Mouse (Mus musculus) MEL (cell line): Measurements from ENCODE around the gene Rbm47. TPM values are rescaled to one million over a fixed set of nuclear protein-coding genes. Genes with fewer than 3 reads are reported as not detected.

Experiments used
- DNase-seq: peaks from one replicate; pipeline ENCODE4 v3.0.0; 2011; ENCODE audit warnings: low read depth, low spot score
- H3K27ac ChIP-seq: 2 replicates; pipeline ENCODE4 v1.5.1; 2012; ENCODE audit warnings: low read depth, mild to moderate bottlenecking, control low read depth, low read length, moderate library complexity; ENCODE audit not compliant: control insufficient read depth
- H3K27me3 ChIP-seq, 2 experiments: fragments of 150-350 bp in 1 of 2; sonication (generic) in 1 of 2; 2 replicates each; pipeline ENCODE4 v1.6.1; 2012; ENCODE audit warnings: low read length in 2 of 2, mild to moderate bottlenecking in 2 of 2, improper control_type of control experiment in 1 of 2, moderate library complexity in 1 of 2; ENCODE audit not compliant: insufficient read depth in 2 of 2, control insufficient read depth in 1 of 2
- H3K36me3 ChIP-seq, 2 experiments: 2 replicates each; pipeline ENCODE4 v1.6.1; 2012 to 2014; ENCODE audit warnings: low read length in 2 of 2, improper control_type of control experiment in 1 of 2, inconsistent platforms in 1 of 2, mild to moderate bottlenecking in 1 of 2; ENCODE audit not compliant: insufficient read depth in 2 of 2, control insufficient read depth in 1 of 2
- H3K4me1 ChIP-seq, 2 experiments: fragments of 150-350 bp in 1 of 2; sonication (generic) in 1 of 2; 2 replicates each; pipeline ENCODE4 v1.6.1; 2012; ENCODE audit warnings: low read length in 2 of 2, improper control_type of control experiment in 1 of 2, mild to moderate bottlenecking in 1 of 2; ENCODE audit not compliant: insufficient read depth in 2 of 2, control insufficient read depth in 1 of 2
- H3K4me3 ChIP-seq, 2 experiments: fragments of 150-350 bp in 1 of 2; sonication (generic) in 1 of 2; 2 replicates each; pipeline ENCODE4 v1.5.1; 2012; ENCODE audit warnings: low read depth in 2 of 2, low read length in 2 of 2, mild to moderate bottlenecking in 2 of 2, moderate library complexity in 2 of 2, control low read depth in 1 of 2, improper control_type of control experiment in 1 of 2; ENCODE audit not compliant: control insufficient read depth in 1 of 2, insufficient read depth in 1 of 2
- H3K79me2 ChIP-seq: 2 replicates; pipeline ENCODE4 v1.6.1; 2012; ENCODE audit warnings: mild to moderate bottlenecking, low read length, moderate library complexity; ENCODE audit not compliant: control insufficient read depth, poor library complexity, insufficient read depth
- H3K9ac ChIP-seq: 2 replicates; pipeline ENCODE4 v1.6.1; 2012; ENCODE audit warnings: low read depth, mild to moderate bottlenecking, control low read depth, low read length, moderate library complexity; ENCODE audit not compliant: control insufficient read depth, poor library complexity, severe bottlenecking
- H3K9me3 ChIP-seq: fragments of 150-350 bp; sonication (generic); replicated peaks from 2 replicates; pipeline ENCODE4 v1.6.1; 2012; ENCODE audit warnings: mild to moderate bottlenecking, low read length, improper control_type of control experiment, moderate library complexity; ENCODE audit not compliant: insufficient read depth
- ELF1 ChIP-seq: IDR thresholded peaks from 2 replicates; pipeline ENCODE4 v1.6.1; 2014; ENCODE audit warnings: low read depth, mild to moderate bottlenecking, inconsistent platforms, low read length, improper control_type of control experiment, moderate library complexity
- ETS1 ChIP-seq: IDR thresholded peaks from 2 replicates; pipeline ENCODE4 v1.6.1; 2012; ENCODE audit warnings: low read depth, mild to moderate bottlenecking, inconsistent platforms, low read length, improper control_type of control experiment, moderate library complexity
- GATA1 ChIP-seq: IDR thresholded peaks from 2 replicates; pipeline ENCODE4 v1.6.1; 2011; ENCODE audit warnings: low read depth, low read length, improper control_type of control experiment
- KAT2A ChIP-seq: conservative IDR thresholded peaks from 2 replicates; pipeline ENCODE4 v1.6.1; 2012; ENCODE audit warnings: low read depth, low read length, improper control_type of control experiment, inconsistent platforms
- RAD21 ChIP-seq: IDR thresholded peaks from 2 replicates; pipeline ENCODE4 v1.6.1; 2011; ENCODE audit warnings: mild to moderate bottlenecking, low read depth, low read length, improper control_type of control experiment
- RCOR1 ChIP-seq: IDR thresholded peaks from 2 replicates; pipeline ENCODE4 v1.6.1; 2012; ENCODE audit warnings: low read depth, mild to moderate bottlenecking, inconsistent platforms, low read length, improper control_type of control experiment
- SIN3A ChIP-seq: IDR thresholded peaks from 2 replicates; pipeline ENCODE4 v1.6.1; 2012; ENCODE audit warnings: low read length, improper control_type of control experiment, inconsistent platforms
- SMC3 ChIP-seq: IDR thresholded peaks from 2 replicates; pipeline ENCODE4 v1.6.1; 2011; ENCODE audit warnings: low read depth, low read length, improper control_type of control experiment
- TCF12 ChIP-seq: IDR thresholded peaks from 2 replicates; pipeline ENCODE4 v1.6.1; 2014; ENCODE audit warnings: low read depth, mild to moderate bottlenecking, inconsistent platforms, low read length, improper control_type of control experiment, moderate library complexity
- UBTF ChIP-seq: IDR thresholded peaks from 2 replicates; pipeline ENCODE4 v1.6.1; 2012; ENCODE audit warnings: low read depth, mild to moderate bottlenecking, inconsistent platforms, low read length, improper control_type of control experiment, moderate library complexity, borderline replicate concordance; ENCODE audit not compliant: insufficient read depth
- polyA plus RNA-seq, 2 experiments: library from polyadenylated mRNA; stranded (reverse) in 1 of 2; unstranded in 1 of 2; fragments of >175 nt in 1 of 2; fragments of >200 nt in 1 of 2; gene quantifications; 2 replicates each; pipeline versions ENCODE4 v1.2.1 to v1.2.4; 2012; ENCODE audit warnings: low replicate concordance in 2 of 2, low read depth in 1 of 2; ENCODE audit not compliant: insufficient read length in 2 of 2, insufficient read depth in 1 of 2, missing spikeins in 1 of 2
- total RNA-seq: library from RNA; depleted of rRNA; stranded (reverse); fragments of 300-350 nt; gene quantifications from 2 replicates; pipeline ENCODE4 v1.2.3, GENCODE M21; 2012

The Rbm47 gene
- total and polyA plus RNA-seq, 3 experiments: not detected

DNA sequence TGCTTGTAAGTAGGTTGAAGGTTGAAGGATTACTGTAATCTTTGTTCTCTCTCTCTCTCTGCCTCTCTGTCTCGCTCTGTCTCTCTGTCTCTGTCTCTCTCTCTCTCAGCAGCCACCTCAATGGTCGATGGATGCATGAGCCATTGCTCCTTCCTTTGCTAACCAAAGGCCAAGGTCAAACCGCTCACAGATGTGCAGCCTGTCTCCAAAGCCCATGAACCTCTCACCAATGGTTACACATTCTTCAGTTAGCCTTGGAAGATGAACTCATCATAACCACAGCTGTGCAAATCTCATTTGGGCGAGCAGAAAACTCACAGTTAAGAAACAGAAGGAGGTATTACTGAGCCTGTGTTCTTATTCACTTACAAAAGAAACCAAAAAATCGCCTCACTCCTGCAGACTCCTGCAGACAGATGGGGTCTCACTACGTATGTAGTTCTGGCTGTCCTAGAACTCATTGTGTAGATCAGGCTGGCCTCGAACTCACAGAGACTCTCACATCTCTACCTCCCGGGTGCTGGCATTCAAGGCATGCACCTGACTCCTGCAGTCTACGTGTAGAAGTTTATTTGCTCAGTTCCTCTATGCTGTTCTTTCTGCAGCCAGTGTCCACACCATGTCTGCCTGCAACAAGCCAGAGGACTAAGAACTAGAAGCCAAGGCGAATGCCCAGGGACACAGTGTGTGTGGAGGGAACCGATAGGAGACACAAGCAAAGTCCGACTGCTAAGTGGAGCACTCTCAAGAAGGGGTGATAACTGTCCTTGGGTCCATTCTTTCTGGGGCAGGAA lies 49.4 kb downstream of the Rbm47 start:
- Histone ChIP-seq H3K36me3 (no peaks in the 10 kb centered on the region), H3K27ac (no peak overlapping the region), H3K4me3 (no peak overlapping the region), H3K27me3 (no peaks in the 10 kb centered on the region), H3K9ac (no peak overlapping the region), H3K9me3 (no peaks in the 10 kb centered on the region), H3K79me2 (no peaks in the 10 kb centered on the region), H3K4me1 (no peaks in the 10 kb centered on the region)
- DNase-seq: no peak
- no peak for TF ChIP-seq ELF1
- TF ChIP-seq, all 39 proteins: peak for 0

DNA sequence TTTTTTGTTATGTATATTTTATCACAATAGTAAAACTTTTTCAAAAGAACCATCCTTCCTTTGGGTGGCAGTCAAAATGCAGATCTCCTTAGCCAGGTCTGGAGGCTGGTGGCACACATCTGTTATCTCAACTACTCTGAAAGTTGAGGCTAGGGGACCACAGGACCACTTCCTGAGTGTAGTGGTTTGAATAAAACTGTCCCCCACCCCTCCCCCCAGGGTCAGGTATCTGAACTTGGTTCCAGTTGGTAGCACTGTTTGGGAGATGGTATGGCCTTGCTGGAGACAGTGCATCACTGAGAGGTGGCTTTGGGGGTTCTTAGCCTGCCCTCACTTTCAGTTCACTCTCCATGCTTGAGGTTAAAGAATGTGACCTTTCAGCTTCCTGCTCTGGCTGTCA lies 51.7 kb downstream of the Rbm47 start:
- no peak overlapping the region for H3K4me3 ChIP-seq
- DNase-seq: no peak
- H3K9ac ChIP-seq: no peak overlapping the region
- TF ChIP-seq SIN3A: no peak
- no peak for TF ChIP-seq UBTF
- TF ChIP-seq KAT2A: no peak
- no peak for TF ChIP-seq GATA1
- TF ChIP-seq ETS1: no peak
- TF ChIP-seq RAD21: no peak
- no peak for TF ChIP-seq TCF12
- TF ChIP-seq ELF1: no peak
- TF ChIP-seq RCOR1: no peak
- no peaks in the 10 kb centered on the region for H3K9me3 ChIP-seq
- H3K4me1 ChIP-seq: no peaks in the 10 kb centered on the region
- peaks cover 0 to 2% of the 10 kb centered on the region in 2 experiments; a peak in 1 of 4 replicates for H3K27me3 ChIP-seq
- H3K27ac ChIP-seq: no peak overlapping the region
- no peaks in the 10 kb centered on the region for H3K36me3 ChIP-seq
- H3K79me2 ChIP-seq: no peaks in the 10 kb centered on the region

DNA sequence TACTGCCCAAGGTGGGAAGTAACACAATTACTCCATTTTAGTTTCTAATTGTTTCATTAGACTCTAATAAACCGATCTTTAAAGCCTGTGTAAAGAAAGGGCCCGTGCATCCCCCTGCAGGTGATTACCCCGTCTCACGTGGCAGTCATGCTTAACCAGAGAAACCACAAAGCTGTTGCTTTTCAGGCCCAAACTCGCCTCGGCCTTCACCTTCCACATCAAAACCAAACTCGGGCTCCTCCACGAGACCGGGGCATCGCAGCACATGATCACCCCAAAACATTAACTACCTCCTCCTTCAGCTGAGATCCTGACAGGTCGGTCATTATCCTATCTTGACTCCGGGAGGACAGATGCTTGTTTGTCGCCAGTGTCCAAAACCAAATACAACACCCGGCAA lies 58.2 kb downstream of the Rbm47 start:
- Histone ChIP-seq H3K27me3 (peaks cover 1 to 4% of the 10 kb centered on the region in 2 experiments; a peak in 3 of 4 replicates), H3K9ac (no peak overlapping the region), H3K9me3 (no peaks in the 10 kb centered on the region), H3K79me2 (no peaks in the 10 kb centered on the region), H3K27ac (no peak overlapping the region), H3K36me3 (no peaks in the 10 kb centered on the region), H3K4me1 (no peaks in the 10 kb centered on the region), H3K4me3 (no peak overlapping the region)
- TF ChIP-seq SMC3 (no peak), KAT2A (no peak)
- DNase-seq: no peak
